ENCODE assay signal across 8 mouse cellular contexts in the genomic region with DNA sequence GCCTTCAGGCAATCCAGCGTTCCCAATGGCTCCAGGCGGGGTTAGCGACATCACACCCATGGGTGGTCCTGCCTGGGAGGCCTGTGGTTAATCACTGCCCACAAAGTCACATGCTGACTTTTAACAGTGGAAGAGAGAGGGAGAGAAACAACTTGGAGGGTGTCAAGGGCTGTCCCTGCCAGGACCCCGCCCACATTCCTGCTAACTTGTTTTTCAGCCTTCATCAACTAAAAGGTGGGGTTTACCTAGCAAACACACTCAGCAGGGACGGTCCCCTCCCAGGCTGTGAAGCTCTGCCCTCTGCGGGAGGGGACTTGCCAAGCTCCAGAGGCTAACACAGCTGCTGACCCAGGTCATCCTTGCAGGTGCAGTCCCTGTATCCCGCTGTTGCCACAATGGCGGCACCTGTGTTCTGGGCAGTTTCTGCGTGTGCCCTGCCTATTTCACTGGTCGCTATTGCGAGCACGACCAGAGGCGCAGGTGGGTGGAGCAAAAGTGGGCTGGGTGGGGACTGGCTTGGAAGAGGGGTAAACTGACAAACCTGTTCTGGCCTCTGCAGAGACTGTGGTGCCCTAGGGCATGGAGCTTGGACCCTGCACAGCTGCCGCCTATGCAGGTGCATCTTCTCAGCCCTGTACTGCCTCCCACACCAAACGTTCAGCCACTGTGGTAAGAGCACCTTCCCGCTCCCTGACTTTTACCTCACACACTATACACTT. TPM values are rescaled to one million over a fixed set of nuclear protein-coding genes. Genes with fewer than 3 reads are reported as not detected.
A peak's percentile ranks its signal among the peaks of the same experiment; 100 is the strongest.
DNase-seq lines count a peak whose midpoint lies in the region; ATAC-seq and TF ChIP-seq lines count a peak whose summit lies in the region.
"Had no signal": no experiment of that assay in that cellular context is flagged by ENCODE, and none has a peak within 500 bp of the region (broad histone marks: within the 10 kb centered on the region; RNA-seq: fewer than 3 reads in every experiment).

No protein-coding gene starts in this region.

- no peaks in the 10 kb centered on the region for H3K9me3 ChIP-seq in hindbrain, embryonic 13.5 days

- H3K4me1 ChIP-seq in hindbrain, embryonic 13.5 days (replicated peaks), result peaks cover 16% of the 10 kb centered on the region

- no peak for TF ChIP-seq POLR2A in brain, embryonic 14.5 days (IDR thresholded peaks at IDR 0.05; ENCODE audit: borderline replicate concordance, extremely low read depth, insufficient read depth, insufficient read length, poor library complexity, severe bottlenecking)

- peak overlapping the region; percentile 49 for H3K9ac ChIP-seq in hindbrain, embryonic 13.5 days

- DNase-seq in ES-CJ7 (ENCODE audit: low read depth, low spot score), result peak; percentile 74
- peak; percentile 9 for DNase-seq in brain, embryonic 14.5 days (ENCODE audit: low read depth)
- DNase-seq in lung, adult 18-20 months, result peak; percentile 73 to 81
- peak; percentile 36 for DNase-seq in retina, postnatal 1 day
- DNase-seq in adrenal gland, adult 18-20 months (ENCODE audit: low spot score in 2 of 2), result no peak
- DNase-seq in frontal cortex, postnatal 10 days (ENCODE audit: low spot score in 2 of 2), result no peak

- no peak overlapping the region for H3K27ac ChIP-seq in hindbrain, embryonic 13.5 days

- 4% methylated on average over 16 of the region's 16 CpGs for WGBS in hindbrain, embryonic 13.5 days

- TF ChIP-seq CTCF in brain, embryonic 14.5 days (IDR thresholded peaks at IDR 0.05; ENCODE audit: borderline replicate concordance, extremely low read depth, insufficient read depth, insufficient read length), result no peak

- peak overlapping the region; percentile 21 for H3K4me3 ChIP-seq in hindbrain, embryonic 13.5 days

- H3K27me3 ChIP-seq in hindbrain, embryonic 13.5 days, result peaks cover 47% of the 10 kb centered on the region

- 0 out of 2 replicates have a peak, but pooled peaks have one; percentile 46 for ATAC-seq in hindbrain, embryonic 13.5 days (ENCODE audit: low FRiP score)

- no peaks in the 10 kb centered on the region for H3K36me3 ChIP-seq in hindbrain, embryonic 13.5 days

- H3K4me2 ChIP-seq in hindbrain, embryonic 13.5 days, result peak overlapping the region; percentile 48

RNA-seq across cellular contexts. Expression of a gene that starts 1.5 kb away (rescaled TPM):
- polyA plus RNA-seq in brain, embryonic 14.5 days (2012; rRNA removed), result 0.08 and 0.09 TPM in 2 replicates
- not detected in 2 replicates for polyA plus RNA-seq in hindbrain, embryonic 13.5 days (2015; fragmentation: Nextera tagmentation; extraction: Ambion mirVana)
- total RNA-seq in adrenal gland, adult 18-20 months (2021), result not detected
- polyA plus RNA-seq: gonadal fat pad, adult 2 months had no signal

RNA-seq across cellular contexts. Expression of a gene that starts 23.8 kb away (rescaled TPM):
- not detected in 2 replicates for polyA plus RNA-seq in brain, embryonic 14.5 days (2012; rRNA removed)
- 0.17 TPM in 1 of 2 replicates, not detected in the other for polyA plus RNA-seq in hindbrain, embryonic 13.5 days (2015; fragmentation: Nextera tagmentation; extraction: Ambion mirVana)
- total RNA-seq in adrenal gland, adult 18-20 months (2021), result not detected

RNA-seq across cellular contexts. Expression of a gene that starts 38.7 kb away (rescaled TPM):
- polyA plus RNA-seq in brain, embryonic 14.5 days (2012; rRNA removed), result not detected in 2 replicates
- polyA plus RNA-seq in hindbrain, embryonic 13.5 days (2015; fragmentation: Nextera tagmentation; extraction: Ambion mirVana), result not detected in 2 replicates
- total RNA-seq in adrenal gland, adult 18-20 months (2021), result not detected

RNA-seq across cellular contexts. Expression of a gene that starts 42.5 kb away (rescaled TPM):
- polyA plus RNA-seq in brain, embryonic 14.5 days (2012; rRNA removed), result 19.4 and 30.0 TPM in 2 replicates
- polyA plus RNA-seq in hindbrain, embryonic 13.5 days (2015; fragmentation: Nextera tagmentation; extraction: Ambion mirVana), result 22.3 and 25.4 TPM in 2 replicates
- under 1 TPM; 0.53 to 0.54 TPM for total RNA-seq in adrenal gland, adult 18-20 months (2021)
- polyA plus RNA-seq: gonadal fat pad, adult 2 months had no signal

Comparison
In these comparisons a context has a peak if more than half of its experiments do, and no peak if none do; other contexts are left out.
1. DNase-seq: peak in ES-CJ7 (single experiment), brain, embryonic 14.5 days (single experiment), lung, adult 18-20 months (2 of 2) and retina, postnatal 1 day (single experiment); none in adrenal gland, adult 18-20 months (0 of 2) and frontal cortex, postnatal 10 days (0 of 2).